Mouse (Mus musculus) layer of hippocampus, adult 2 months (tissue): ENCODE measurements around the gene St6gal1. TPM values are rescaled to one million over a fixed set of nuclear protein-coding genes. Genes with fewer than 3 reads are reported as not detected.

ENCODE experiments used
- DNase-seq, 2 experiments: peaks; one replicate each; pipeline ENCODE4 v3.0.0; 2022; ENCODE audit warnings: low spot score in 2 of 2
- H3K27ac ChIP-seq: fragments of 200-600 bp; 2 replicates; pipeline ENCODE4 v1.8.1; 2022
- H3K4me3 ChIP-seq: fragments of 200-600 bp; 2 replicates; pipeline ENCODE4 v1.8.1; 2022; ENCODE audit warnings: mild to moderate bottlenecking
- CTCF ChIP-seq: fragments of 200-600 bp; conservative IDR thresholded peaks from 2 replicates; pipeline ENCODE4 v1.8.1; 2022; ENCODE audit warnings: antibody characterized with exemption, mild to moderate bottlenecking, moderate library complexity
- total RNA-seq, 2 experiments: library from RNA; stranded (reverse); gene quantifications; 2 replicates each; pipeline ENCODE4 v1.2.3; 2021

The St6gal1 gene
- total RNA-seq, 2 experiments from 2014 or later = 15.2 to 17.3 TPM

DNA sequence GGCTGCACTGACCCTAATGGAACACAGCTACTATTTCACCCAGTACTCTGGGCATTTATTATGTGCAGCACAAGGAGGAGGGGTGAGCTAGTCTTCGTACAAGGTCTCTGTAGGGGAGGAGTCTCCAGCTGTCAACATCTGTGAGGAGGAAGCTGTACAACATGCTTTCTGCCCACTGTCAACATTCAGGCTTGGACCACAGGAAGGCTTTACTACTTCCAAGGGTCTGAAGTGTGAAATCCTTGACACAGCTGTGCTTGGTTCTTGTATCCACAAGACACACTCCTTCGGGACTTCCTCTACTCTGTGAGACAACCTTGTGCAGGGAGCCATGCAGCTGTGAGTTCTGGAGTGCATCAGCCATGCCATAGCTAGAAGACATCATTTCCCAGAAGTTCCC, 147.8 kb downstream of the St6gal1 start:
- H3K27ac ChIP-seq = no peak overlapping the region
- H3K4me3 ChIP-seq = no peak overlapping the region
- no peak for DNase-seq
- no peak for TF ChIP-seq CTCF

DNA sequence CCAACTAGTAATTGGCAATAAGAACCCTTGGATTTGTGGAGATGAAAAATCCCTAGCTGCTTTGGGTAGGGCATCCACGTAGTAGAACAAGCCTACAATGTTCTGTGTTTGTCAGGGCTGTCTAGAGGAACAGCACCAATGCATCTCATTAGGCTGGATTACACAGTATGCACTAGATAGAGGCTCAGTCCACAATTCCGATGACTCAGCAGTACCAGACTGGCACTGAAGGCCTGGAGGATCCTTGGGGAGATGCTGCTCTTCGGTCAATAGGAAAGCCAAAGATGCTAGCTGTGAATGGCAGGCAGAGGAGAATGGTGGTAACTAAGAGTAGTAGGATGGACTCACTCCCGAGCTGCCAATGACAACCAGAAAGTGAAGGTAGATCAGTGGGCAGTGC, 149.5 kb downstream of the St6gal1 start:
- no peak for DNase-seq
- no peak overlapping the region for H3K4me3 ChIP-seq
- H3K27ac ChIP-seq = no peak overlapping the region
- TF ChIP-seq CTCF = no peak

DNA sequence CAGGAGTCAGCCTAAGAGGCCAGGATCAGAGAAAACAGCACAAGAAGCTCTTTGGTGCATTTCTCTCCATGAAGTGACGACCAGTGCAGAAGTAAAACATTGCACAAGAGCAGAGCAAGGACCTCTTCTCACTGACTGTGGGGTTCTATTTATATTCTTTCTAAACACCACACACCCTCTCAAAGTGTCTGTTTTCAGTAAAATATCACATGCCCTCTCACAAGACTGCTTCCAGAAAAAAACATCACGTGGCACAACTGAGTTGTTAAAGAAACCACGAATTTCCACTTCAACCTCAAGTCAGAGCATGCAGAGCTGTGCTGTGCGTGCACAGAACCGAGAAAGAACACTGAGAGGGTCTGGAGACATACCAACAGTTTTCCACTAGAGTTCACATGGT, 150.4 kb downstream of the St6gal1 start:
- TF ChIP-seq CTCF = no peak
- no peak for DNase-seq
- Histone ChIP-seq H3K4me3 (no peak overlapping the region), H3K27ac (no peak overlapping the region)

DNA sequence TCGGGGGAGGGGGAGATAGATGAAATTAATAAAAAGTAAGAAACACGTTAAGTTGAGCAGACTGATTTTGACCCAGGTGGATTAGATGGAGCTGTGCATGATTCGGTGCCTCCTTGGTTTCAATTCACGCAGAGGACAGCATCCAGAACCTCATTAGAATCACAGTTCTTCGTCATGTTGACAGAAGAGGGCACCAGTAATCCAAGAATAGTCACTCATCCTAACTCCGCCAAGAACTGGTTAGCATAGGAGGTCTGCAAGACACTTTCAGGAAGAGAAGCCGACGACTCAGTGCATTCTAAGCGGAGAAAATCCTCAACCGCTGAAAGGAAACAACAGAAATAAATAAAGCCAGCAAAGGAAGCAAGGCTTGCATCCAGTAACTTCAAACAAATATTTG, 151.6 kb downstream of the St6gal1 start:
- peak; percentile 49 for TF ChIP-seq CTCF
- Histone ChIP-seq H3K27ac (no peak overlapping the region), H3K4me3 (no peak overlapping the region)
- DNase-seq = no peak

DNA sequence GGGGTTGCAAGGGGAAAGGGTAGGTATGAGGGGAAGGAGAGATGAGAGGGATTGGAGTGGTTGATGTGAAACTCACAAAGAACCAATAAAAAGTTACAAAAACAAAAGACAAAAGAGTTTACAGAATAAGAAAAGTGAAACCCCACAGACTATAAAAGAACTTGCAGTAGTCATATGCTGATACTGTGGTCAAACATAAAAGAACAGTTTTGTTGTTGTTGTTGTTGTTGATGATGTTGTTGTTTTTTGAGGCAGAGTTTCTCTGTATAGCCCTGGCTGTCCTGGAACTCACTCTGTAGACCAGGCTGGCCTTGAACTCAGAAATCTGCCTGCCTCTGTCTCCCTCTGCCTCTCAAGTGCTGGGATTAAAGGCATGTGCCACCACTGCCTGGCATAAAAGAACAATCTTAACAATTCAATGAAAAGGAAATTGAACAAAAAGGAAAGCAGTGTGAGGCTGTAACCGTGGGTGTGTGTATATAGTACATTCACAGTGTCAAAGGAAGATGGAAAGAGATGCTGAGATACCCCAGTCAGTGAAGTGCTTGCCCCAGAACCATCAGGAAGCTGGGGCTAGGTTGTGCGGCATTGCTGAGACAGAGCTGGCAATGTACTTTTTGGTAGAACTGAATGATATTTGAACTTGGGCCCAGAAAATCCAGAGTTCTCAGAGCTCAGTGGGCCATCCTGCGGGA, 155.1 kb downstream of the St6gal1 start:
- no peak for DNase-seq
- no peak overlapping the region for H3K4me3 ChIP-seq
- TF ChIP-seq CTCF = no peak
- H3K27ac ChIP-seq = no peak overlapping the region

DNA sequence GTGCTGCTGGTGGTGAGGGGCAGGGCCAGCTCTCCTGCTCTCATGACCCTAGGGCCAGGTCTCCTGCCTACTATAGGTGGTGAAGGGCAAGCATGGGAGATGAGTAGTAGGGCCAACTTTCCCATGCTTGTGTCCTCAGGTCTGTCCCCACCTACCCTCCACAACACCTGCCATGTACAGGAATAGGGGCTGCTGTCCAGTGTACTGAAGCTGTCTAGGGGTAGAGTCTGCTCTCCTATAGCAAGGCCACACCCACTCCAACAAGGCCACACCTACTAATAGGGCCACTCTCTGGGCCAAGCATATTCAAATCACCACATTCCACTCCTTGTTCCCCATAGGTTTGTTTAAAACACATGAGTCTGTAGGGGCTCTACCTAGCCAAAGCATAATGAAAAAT, 159.8 kb downstream of the St6gal1 start:
- Histone ChIP-seq H3K4me3 (no peak overlapping the region), H3K27ac (no peak overlapping the region)
- DNase-seq = no peak
- TF ChIP-seq CTCF = no peak

DNA sequence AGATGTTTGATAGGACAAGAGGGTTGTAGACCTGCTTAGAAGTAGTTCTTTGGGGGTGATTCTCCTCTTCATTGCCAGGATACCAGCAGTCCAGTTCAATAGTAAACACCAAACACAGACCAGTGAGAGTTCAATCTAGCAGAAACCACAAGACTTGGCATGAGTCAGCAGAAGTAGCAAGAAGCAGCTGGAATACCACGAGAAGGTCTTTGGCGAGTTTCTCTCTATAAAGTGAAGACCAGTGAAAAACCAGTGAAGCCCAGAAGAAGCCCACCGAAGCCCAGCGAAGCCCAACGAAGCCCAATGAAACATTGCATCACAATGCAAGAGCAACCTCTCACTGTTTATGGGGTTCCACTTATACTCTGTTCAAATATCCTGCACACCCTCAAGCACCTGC, 173.4 kb downstream of the St6gal1 start:
- no peak for TF ChIP-seq CTCF
- no peak for DNase-seq
- Histone ChIP-seq H3K4me3 (no peak overlapping the region), H3K27ac (no peak overlapping the region)

DNA sequence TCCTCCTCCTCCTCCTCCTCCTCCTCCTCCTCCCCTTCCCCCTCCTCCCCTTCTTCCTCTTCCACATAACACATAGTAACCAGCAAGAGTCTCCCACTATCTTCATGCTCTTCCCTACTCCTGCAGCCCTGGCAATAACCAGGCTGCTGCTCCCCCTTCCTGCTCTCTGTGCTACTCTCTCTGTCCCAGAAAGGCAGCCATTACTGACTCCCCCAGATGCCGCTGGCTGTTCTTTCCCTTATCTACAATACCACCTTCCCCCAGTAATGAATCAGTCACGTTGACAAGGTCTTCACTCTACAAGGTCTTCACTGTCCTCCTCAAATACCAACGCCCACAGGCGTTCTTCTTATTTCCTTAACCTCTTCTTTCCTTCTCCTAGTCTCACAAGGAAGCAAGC, 176.9 kb downstream of the St6gal1 start:
- Histone ChIP-seq H3K27ac (no peak overlapping the region), H3K4me3 (no peak overlapping the region)
- TF ChIP-seq CTCF = no peak
- no peak for DNase-seq

DNA sequence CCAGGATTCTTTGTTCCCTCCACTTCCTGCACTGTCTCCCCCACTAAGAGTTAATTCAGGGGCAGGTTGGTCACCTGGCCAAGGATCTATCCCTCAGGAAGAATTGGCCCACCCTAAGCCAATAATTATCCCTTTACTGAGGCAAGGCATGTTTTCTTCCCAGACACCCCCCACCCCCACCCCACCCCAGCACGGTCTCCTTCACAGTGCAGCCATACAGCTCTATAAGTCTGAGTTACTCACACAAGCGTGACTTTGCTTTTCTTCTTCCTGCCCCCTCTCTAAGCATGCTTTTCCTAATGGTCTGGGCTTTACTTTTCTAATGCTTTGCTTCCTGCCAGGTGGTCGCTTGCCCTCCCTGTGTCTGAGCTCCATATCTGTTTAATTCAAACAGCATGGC, 177.4 kb downstream of the St6gal1 start:
- no peak for DNase-seq
- Histone ChIP-seq H3K4me3 (no peak overlapping the region), H3K27ac (no peak overlapping the region)
- TF ChIP-seq CTCF = no peak

DNA sequence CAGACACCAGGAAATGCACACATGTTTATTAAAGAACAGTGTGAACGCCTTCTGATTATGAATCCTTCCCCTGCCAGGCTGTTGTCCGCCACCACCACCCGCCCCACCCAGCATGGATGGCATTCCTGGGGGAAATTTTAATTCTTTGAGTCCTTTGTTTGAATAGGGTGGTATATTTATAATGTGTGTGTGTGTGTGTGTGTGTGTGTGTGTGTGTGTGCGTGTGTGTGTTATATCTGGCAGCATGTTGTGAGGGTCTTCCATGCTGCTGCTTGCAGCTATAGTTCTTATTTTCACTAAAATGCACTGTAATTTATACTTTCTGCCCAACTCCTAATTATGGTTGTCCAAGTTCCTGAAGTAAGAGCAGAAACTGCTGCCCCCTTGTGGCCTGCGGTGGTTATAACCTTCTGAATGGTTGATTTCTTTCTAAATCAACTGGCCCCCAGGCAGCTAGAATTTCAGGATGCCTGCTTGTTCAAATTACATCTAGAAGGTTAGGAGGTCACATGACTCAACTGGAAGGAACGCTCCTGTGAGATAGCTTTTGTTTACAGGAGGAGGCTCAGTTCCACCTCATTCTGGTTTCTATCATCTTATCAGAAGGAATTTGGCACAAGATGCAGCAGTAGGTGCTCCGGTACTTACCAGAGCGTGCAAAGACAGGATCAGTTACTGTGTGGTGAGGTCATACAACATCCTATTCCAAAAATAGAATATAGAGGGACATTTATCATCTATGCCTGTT, 178.6 kb downstream of the St6gal1 start:
- peak; percentile 50 to 85 for DNase-seq
- H3K4me3 ChIP-seq = no peak overlapping the region
- no peak overlapping the region for H3K27ac ChIP-seq
- peak; percentile 87 for TF ChIP-seq CTCF

Other genes starting within 250 kb of the St6gal1 start
- not detected for gene Kng2, start 195.3 kb upstream of the St6gal1 start, total RNA-seq
- gene Kng1, start 166.9 kb upstream of the St6gal1 start, total RNA-seq = not detected
- gene Eif4a2, start 117.3 kb upstream of the St6gal1 start, total RNA-seq = 100 to 1,000 TPM; 923 to 956 TPM
- 1 to 10 TPM; 4.8 to 5.3 TPM for gene Rfc4, start 97.0 kb upstream of the St6gal1 start, total RNA-seq
- not detected for gene Adipoq, start 78.2 kb upstream of the St6gal1 start, total RNA-seq
- under 1 TPM; 0.23 to 0.52 TPM for gene Rtp1, start 204.4 kb downstream of the St6gal1 start, total RNA-seq